Mouse (Mus musculus): ENCODE data around the gene Krt15.

Krt15 gene

GRCm38 (mm10) chr11:100135731-100136130 is at the start of gene Krt15:
Gene Krt15 (minus strand): TSS chr11:100135928.
- DNase-seq (ENCODE audit: low spot score), result no peak

DNA sequence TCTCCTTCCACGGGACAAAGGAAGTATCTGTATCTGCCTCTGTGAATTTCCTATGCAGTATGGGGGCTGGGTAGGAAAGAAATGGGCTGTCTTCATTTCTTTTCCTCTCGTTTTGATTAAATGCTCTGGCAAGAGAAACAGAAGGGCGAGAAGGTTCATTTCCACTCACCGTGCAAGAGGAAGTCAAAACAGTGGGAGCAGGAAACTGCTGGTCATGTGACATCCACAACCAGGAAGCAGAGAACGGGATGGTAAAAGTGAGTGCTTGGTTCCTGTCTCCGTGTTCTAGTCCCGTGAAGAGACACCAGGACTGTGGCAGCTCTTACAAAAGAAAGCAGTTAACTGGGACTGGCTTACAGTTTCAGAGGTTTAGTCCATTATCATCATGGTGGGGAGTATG is 46.0 kb upstream of the Krt15 start:
- DNase-seq (ENCODE audit: low spot score), result no peak

DNA sequence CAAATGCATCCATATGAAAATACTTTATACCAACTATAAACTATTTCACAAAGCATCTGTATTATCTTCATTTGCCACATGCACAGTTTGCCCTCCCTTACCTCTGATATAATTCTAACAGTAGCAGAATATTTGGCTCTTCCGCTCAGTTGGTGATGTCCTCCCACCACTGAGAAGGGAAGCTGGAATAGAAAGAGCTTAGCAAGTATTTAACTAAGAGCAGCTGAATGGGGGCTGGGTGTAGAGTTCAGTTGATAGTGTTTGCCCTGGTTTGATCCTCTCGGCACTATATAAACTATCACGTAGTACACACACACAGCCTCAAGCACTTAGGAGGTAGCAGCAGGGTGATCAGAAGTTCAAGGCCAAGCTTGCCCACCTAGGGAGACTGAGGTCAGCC is 43.5 kb upstream of the Krt15 start:
- DNase-seq (ENCODE audit: low spot score), result no peak

- no peak for DNase-seq (ENCODE audit: low spot score)
Observed at GRCm38 (mm10) chr11:100178307-100178706, 42.6 kb upstream of the Krt15 start.

GRCm38 (mm10) chr11:100176791-100177190 is 41.1 kb upstream of the Krt15 start:
- no peak for DNase-seq (ENCODE audit: low spot score)

- peak; percentile 84 for DNase-seq (ENCODE audit: low spot score)
Observed at GRCm38 (mm10) chr11:100168765-100169762, 33.3 kb upstream of the Krt15 start.

- peak; percentile 83 for DNase-seq (ENCODE audit: low spot score)
Observed at GRCm38 (mm10) chr11:100168071-100168470, 32.3 kb upstream of the Krt15 start.

- DNase-seq (ENCODE audit: low spot score), result no peak
Observed at GRCm38 (mm10) chr11:100164392-100164791, 28.7 kb upstream of the Krt15 start.

DNA sequence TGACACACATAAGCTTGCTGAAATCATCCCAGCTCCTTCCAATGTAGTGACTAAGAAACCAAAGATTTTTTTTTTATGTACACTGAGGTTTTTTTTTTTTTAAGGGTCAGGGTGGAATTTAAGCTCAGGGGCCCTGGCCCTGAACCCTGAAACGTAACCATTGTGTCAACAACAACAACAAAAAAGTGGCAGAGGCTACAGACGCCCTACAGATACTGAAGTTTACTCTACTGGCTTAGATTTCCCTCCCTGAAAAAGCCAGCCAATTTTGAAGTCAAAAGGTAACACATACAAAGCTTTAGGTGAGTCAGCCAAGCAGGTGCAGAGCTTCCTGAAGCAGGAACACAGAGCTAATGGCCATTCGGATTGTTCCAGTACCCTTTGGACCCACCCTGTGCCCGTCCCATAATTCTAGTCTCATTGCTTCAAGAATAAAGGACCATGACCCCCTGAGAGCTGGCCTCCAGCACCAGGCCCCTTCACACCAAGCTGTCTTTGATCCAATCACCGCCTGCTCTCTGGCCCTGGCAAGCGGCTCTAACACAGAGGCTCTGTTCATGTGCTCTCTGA is 22.3 kb upstream of the Krt15 start:
- DNase-seq (ENCODE audit: low spot score), result no peak

DNA sequence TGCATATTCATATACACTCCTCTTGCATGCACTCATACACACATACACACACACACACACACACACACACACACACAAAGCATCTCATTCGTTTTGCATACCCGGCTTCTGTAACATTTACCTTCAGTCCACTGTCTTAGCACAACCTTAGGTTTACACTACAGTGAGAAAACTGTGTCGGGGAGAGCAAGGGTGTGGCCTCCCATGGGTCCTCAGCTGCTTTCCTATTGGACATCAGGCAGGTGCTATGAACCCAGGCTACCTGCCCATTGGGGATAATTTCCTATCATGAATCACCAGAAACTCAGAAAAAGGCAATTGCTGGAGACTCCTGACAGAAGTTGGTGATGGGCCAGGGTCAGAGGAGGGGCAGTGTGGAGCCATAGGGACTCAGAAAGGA is 21.6 kb upstream of the Krt15 start:
- DNase-seq (ENCODE audit: low spot score), result no peak

- no peak for DNase-seq (ENCODE audit: low spot score)
Observed at GRCm38 (mm10) chr11:100155497-100156255, 19.9 kb upstream of the Krt15 start.

DNA sequence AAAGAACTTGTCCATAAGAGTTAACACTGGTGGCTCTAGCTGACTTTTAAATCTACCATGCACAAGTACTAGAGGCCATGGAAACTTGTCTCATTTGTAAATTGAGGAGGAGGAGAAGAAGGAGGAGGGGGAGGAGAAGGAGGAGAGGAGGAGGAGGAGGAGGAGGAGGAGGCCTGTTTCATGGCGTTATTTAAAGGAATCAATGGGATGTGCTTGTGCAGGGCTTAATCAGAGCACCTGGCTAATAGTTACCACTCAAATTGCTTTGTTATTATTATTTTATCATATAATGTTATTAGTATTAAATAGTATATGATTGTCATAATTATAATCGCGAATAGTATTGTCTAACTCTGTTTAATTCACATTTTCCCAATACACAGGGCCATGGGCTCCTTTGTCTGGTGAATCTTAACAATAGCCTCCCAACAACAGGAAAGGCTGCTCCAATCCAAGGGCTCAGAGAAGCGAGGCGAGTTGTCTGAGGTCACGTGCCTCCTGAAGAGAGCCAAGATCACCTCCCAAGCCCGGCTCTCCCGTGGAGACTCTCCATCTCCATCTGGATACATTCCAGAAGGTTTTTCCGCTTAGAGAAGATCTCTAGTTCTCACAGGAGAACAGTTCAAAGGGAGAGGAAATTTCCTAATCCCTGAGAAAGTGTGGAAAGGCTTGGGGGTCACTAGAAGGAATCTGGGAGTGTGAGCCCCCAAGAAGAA is 13.0 kb upstream of the Krt15 start, which contains the start of gene Krt19:
Gene Krt19, minus strand, starts transcription at position 51 of the 716 bp plus-strand sequence.
- no peak for DNase-seq (ENCODE audit: low spot score)

DNA sequence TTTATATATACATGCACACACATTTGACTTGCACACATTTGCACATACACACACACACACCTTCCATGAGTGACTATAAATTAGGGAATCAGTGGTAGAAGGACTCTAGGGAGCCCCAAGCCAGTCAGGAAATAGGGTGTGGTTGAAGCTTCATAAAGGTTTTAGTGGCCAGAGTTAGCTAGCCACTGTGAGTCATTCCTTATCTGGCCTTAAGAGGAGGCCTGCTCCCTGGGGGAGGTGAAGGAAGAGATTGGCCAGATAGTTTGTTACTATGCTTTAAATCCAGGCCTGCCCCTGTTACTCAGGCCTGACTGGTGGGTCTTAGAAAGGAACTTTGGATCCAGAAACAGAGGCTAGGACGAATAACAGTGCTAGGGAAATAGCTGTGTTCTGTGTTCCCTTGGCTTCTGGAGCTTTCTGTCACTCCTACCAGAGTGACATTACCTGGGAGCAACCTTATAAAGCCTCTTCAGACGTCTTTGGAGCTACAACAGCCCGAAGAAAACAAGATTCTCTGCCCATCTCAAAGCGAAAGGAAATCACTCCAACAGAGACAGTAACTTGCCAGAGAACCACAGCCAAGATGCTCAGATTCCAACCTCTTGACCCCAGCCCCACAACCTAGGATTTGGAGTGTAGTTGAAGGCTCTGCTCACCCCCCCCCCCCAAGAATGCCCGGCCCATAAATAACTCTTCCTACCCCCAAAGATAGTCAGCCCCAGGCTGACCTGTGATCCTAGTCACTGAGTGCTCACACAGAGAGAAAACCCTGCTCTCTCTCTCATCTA is 12.0 kb upstream of the Krt15 start:
- no peak for DNase-seq (ENCODE audit: low spot score)

DNA sequence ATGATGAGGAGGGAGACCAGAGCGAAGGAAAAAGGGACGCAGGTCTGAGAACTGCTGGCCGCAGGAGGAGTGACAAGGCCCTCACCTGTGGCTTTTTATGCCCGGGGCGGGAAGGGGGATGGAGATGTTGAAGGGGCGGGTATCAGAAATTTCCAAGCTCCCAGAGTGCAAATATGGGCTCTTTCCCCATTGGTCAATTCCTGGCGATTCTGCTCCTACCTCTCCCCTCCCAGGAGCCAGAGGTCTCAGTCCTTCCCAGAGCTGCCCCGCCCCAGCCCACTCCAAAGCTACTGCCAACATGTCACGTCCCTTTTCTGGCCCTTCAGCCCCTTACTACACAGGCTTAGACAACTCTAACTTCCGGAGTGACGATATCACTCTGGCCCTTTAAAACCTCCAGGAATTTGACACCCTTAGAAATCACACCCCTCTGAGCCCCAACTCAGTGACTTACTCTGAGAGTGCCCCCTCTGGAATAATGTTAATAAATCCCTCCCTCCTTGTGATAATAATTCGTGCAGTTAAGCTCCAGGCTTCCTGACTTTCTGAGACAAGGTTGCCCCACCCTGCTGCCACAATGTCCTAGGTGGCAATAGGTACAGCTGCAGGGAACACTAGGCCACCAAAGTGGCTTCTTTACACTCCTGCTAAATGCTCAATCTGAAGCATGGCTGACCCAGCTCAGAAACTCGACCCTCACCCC is 10.3 kb upstream of the Krt15 start:
- peak; percentile 68 for DNase-seq (ENCODE audit: low spot score)

DNA sequence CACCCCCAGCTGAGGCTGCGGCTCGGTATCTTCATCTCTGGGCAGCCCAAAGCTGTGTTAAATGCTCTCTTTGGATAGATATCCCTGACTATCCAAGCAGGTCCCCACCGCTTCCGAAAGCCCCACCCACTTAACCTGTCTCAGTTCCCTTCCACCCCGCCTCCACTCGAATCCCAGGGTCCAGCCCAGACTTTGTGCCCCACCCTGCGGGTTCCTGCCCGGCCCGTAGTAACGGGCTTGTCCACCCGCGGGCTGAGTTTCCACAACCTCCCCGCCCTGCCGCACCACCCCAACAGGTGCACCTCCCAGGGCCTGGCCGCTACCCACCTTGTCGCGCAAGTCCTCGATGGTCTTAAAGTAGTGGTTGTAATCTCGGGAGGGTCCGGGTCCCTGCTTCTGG is 9.4 kb upstream of the Krt15 start:
- no peak for DNase-seq (ENCODE audit: low spot score)

- no peak for DNase-seq (ENCODE audit: low spot score)
Observed at GRCm38 (mm10) chr11:100140966-100141365, 5.2 kb upstream of the Krt15 start.

DNA sequence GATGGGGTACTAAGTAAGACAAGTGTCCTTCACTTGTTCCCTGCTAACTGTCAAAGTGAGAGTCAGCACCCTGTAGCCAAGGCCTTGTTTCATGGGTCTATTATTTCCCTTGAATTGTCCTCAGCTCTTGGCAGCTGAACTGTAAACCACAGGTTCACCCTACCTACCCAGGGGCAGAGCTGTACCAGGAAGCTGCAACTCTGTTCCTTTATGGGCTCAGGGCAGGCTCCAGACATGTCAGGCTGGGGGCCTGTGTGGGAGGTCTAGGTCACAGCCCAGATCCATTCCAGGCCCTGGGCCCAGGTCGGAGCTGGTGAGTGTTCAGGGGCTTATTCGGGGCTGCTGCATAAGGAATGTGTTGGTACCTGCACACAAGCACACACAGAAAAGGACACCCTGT is 3.7 kb upstream of the Krt15 start:
- no peak for DNase-seq (ENCODE audit: low spot score)

- no peak for DNase-seq (ENCODE audit: low spot score)
Observed at GRCm38 (mm10) chr11:100138809-100139208, 3.1 kb upstream of the Krt15 start.

GRCm38 (mm10) chr11:100137693-100138092 is 2.0 kb upstream of the Krt15 start:
- no peak for DNase-seq (ENCODE audit: low spot score)

GRCm38 (mm10) chr11:100136559-100136958 is 831 bp upstream of the Krt15 start:
- no peak for DNase-seq (ENCODE audit: low spot score)

Measured in urinary bladder, postnatal 25 days (tissue).